8 mouse cellular contexts compared by ENCODE assay signal in the genomic region with DNA sequence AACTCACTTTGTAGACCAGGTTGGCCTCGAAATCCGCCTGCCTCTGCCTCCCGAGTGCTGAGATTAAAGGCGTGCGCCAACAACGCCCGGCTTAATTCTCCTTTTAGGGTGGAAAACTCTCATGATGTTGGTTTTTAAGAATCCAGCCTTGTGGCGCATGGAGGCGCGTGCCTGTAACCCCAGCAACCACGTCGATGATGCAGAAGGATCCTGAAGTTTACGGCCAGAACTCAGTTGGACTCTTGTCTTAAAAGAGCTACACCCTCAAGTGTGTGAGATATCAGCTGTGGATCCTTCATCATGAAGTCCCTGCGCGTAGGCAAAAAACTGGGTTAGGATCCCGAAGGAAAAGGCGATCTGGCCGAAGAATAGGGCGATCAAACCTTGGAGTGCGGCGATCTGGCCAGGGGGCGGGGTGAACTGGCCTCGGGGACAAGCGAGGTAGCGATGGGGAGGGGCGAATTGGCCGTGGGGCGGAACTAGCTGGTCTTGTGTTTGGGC. TPM values are rescaled to one million over a fixed set of nuclear protein-coding genes. Genes with fewer than 3 reads are reported as not detected.
A peak's percentile ranks its signal among the peaks of the same experiment; 100 is the strongest.
DNase-seq lines count a peak whose midpoint lies in the region; ATAC-seq and TF ChIP-seq lines count a peak whose summit lies in the region.

No protein-coding gene starts in this region.

- peaks cover 16% of the 10 kb centered on the region for H3K36me3 ChIP-seq in heart, embryonic 10.5 days
- H3K36me3 ChIP-seq in CH12.LX (replicated peaks in 1 of 2; ENCODE audit: control insufficient read depth in 1 of 2, insufficient read depth in 1 of 2, low read length in 1 of 2), result peaks cover under 1 to 23% of the 10 kb centered on the region in 2 experiments
- H3K36me3 ChIP-seq in forebrain, embryonic 14.5 days (ENCODE audit: control insufficient read depth, insufficient read depth, low read length), result peaks cover 6% of the 10 kb centered on the region; the same call in 1 of the 2 replicates
- no peaks in the 10 kb centered on the region for H3K36me3 ChIP-seq in liver, embryonic 16.5 days (ENCODE audit: control insufficient read depth, insufficient read depth)

- H3K27ac ChIP-seq in heart, embryonic 10.5 days, result peak overlapping the region; percentile 93
- H3K27ac ChIP-seq in CH12.LX (ENCODE audit: insufficient read depth, low read depth), result no peak overlapping the region
- H3K27ac ChIP-seq in forebrain, embryonic 14.5 days (ENCODE audit: low read depth, low read length), result peak overlapping the region; percentile 82
- no peak overlapping the region; the same call in 1 of the 2 replicates for H3K27ac ChIP-seq in liver, embryonic 16.5 days (ENCODE audit: low read length)

- H3K9ac ChIP-seq in CH12.LX (ENCODE audit: insufficient read depth, low read depth), result peak overlapping the region; percentile 21; the same call in 1 of the 2 replicates
- H3K9ac ChIP-seq in forebrain, embryonic 14.5 days (ENCODE audit: low read length), result peak overlapping the region; percentile 94
- H3K9ac ChIP-seq in liver, embryonic 16.5 days (ENCODE audit: low read depth, low read length), result peak overlapping the region; percentile 60

- TF ChIP-seq RAD21 in CH12.LX (IDR thresholded peaks at IDR 0.05; ENCODE audit: low read depth, low read length), result no peak

- H3K4me1 ChIP-seq in heart, embryonic 10.5 days, result peaks cover 21% of the 10 kb centered on the region
- peaks cover 2 to 27% of the 10 kb centered on the region in 2 experiments for H3K4me1 ChIP-seq in CH12.LX (ENCODE audit: control insufficient read depth in 1 of 2, insufficient read depth in 2 of 2)
- H3K4me1 ChIP-seq in forebrain, embryonic 14.5 days (ENCODE audit: control insufficient read depth, insufficient read depth, low read length), result peaks cover 18% of the 10 kb centered on the region
- peaks cover 22% of the 10 kb centered on the region for H3K4me1 ChIP-seq in liver, embryonic 16.5 days (ENCODE audit: control insufficient read depth, low read depth, low read length)

- in situ Hi-C loops in CH12.LX (cut with MboI; ENCODE audit: low pct_ligation_motif_present, low pct_unique_long_range_greater_than_20kb, low sequenced_read_pairs), result no loop called here

- DNase-seq in heart, embryonic 10.5 days (ENCODE audit: low spot score), result no peak
- no peak for DNase-seq in heart, adult 11 months
- no peak for DNase-seq in CH12.LX (ENCODE audit: extremely low read depth)
- DNase-seq in forebrain, embryonic 14.5 days (ENCODE audit: low spot score), result no peak
- no peak for DNase-seq in urinary bladder, postnatal 4 days (ENCODE audit: low spot score in 2 of 2)
- no peak for DNase-seq in left cerebral cortex, adult 8-10 months (ENCODE audit: low spot score in 2 of 2)
- DNase-seq in adrenal gland, adult 8-10 months, result no peak

- no peaks in the 10 kb centered on the region for H3K9me3 ChIP-seq in heart, embryonic 10.5 days
- peaks cover 4% of the 10 kb centered on the region for H3K9me3 ChIP-seq in CH12.LX (replicated peaks; ENCODE audit: low read length)
- no peaks in the 10 kb centered on the region for H3K9me3 ChIP-seq in forebrain, embryonic 14.5 days (replicated peaks; ENCODE audit: control insufficient read depth, low read length)
- no peaks in the 10 kb centered on the region for H3K9me3 ChIP-seq in liver, embryonic 16.5 days (replicated peaks; ENCODE audit: control insufficient read depth, low read length)

- H3K79me2 ChIP-seq in CH12.LX (replicated peaks; ENCODE audit: control insufficient read depth, extremely low read depth, insufficient read depth, poor library complexity, severe bottlenecking), result peaks cover 38% of the 10 kb centered on the region

- no peak for TF ChIP-seq POLR2A in CH12.LX (IDR thresholded peaks at IDR 0.05; ENCODE audit: low read depth, low read length)

- dilution Hi-C loops in CH12.LX (cut with MboI; ENCODE audit: extremely low pct_ligation_motif_present, extremely low pct_unique_long_range_greater_than_20kb, low sequenced_read_pairs), result no loop called here

- TF ChIP-seq EP300 in CH12.LX (IDR thresholded peaks at IDR 0.05; ENCODE audit: low read length), result no peak

- peak overlapping the region; percentile 52 for H3K4me2 ChIP-seq in CH12.LX (ENCODE audit: insufficient read depth, low read depth, poor library complexity, severe bottlenecking)
- peak overlapping the region; percentile 91 for H3K4me2 ChIP-seq in forebrain, embryonic 14.5 days (ENCODE audit: low read length)
- H3K4me2 ChIP-seq in liver, embryonic 16.5 days (ENCODE audit: low read depth, low read length), result peak overlapping the region; percentile 90

- H3K4me3 ChIP-seq in heart, embryonic 10.5 days, result peak overlapping the region; percentile 75
- H3K4me3 ChIP-seq in CH12.LX (replicated peaks in 1 of 3; ENCODE audit: low read depth in 2 of 3, low read length in 2 of 3, poor library complexity in 1 of 3), result peak overlapping the region; percentile 46 to 98 (median 47)
- H3K4me3 ChIP-seq in forebrain, embryonic 14.5 days (ENCODE audit: low read depth, low read length), result peak overlapping the region; percentile 90
- H3K4me3 ChIP-seq in liver, embryonic 16.5 days (ENCODE audit: low read depth, low read length), result peak overlapping the region; percentile 66

- TF ChIP-seq CTCF in CH12.LX (conservative IDR thresholded peaks at IDR 0.05 in 1 of 2, IDR thresholded peaks at IDR 0.05 in 1 of 2; ENCODE audit: low read depth in 2 of 2, low read length in 2 of 2), result no peak

- no peak for ATAC-seq in forebrain, embryonic 14.5 days
- no peak for ATAC-seq in liver, embryonic 16.5 days (ENCODE audit: low read depth)

- peaks cover 17% of the 10 kb centered on the region for H3K27me3 ChIP-seq in heart, embryonic 10.5 days (ENCODE audit: insufficient read depth, poor library complexity, severe bottlenecking)
- H3K27me3 ChIP-seq in CH12.LX (replicated peaks), result peaks cover 20% of the 10 kb centered on the region
- H3K27me3 ChIP-seq in forebrain, embryonic 14.5 days (replicated peaks; ENCODE audit: control insufficient read depth, insufficient read depth, low read length), result 0 out of 2 replicates have a peak, but pooled peaks cover under 1% of the 10 kb centered on the region
- H3K27me3 ChIP-seq in liver, embryonic 16.5 days (ENCODE audit: control insufficient read depth, insufficient read depth, low read depth, low read length), result peaks cover 21% of the 10 kb centered on the region

- 8% methylated on average over 28 of the region's 28 CpGs for WGBS in heart, embryonic 10.5 days
- WGBS in forebrain, embryonic 14.5 days, result 9% methylated on average over 28 of the region's 28 CpGs
- 8% methylated on average over 28 of the region's 28 CpGs for WGBS in liver, embryonic 16.5 days (ENCODE audit: insufficient replicate concordance)

TF ChIP-seq in CH12.LX, 34 proteins besides CTCF, POLR2A, EP300 and RAD21:
- TF ChIP-seq ELF1 (IDR thresholded peaks at IDR 0.05; ENCODE audit: low read depth, low read length), result peak; percentile 72; the same call in 1 of the 2 replicates
- no peak for TF ChIP-seq RCOR1 (conservative IDR thresholded peaks at IDR 0.05; ENCODE audit: low read depth, low read length)
TF ChIP-seq in CH12.LX: peak in this region for 1.

RNA-seq across cellular contexts. Expression of a gene that starts 0.4 kb away (rescaled TPM):
- polyA plus RNA-seq in heart, embryonic 10.5 days (2016; fragmentation: Nextera tagmentation; extraction: Ambion mirVana), result 102 and 116 TPM in 2 replicates
- total RNA-seq in CH12.LX (2012; rRNA removed) (66.1 and 71.4 TPM in 2 replicates), CH12.LX (2014; rRNA removed) (50.4 and 51.4 TPM in 2 replicates)
- polyA plus RNA-seq in CH12.LX (2012; ENCODE audit: insufficient read length, low read depth), result 43.3 and 47.9 TPM in 2 replicates
- 128 and 139 TPM in 2 replicates for polyA plus RNA-seq in forebrain, embryonic 14.5 days (2014; fragmentation: Nextera tagmentation; extraction: Ambion mirVana)
- 23.2 and 24.9 TPM in 2 replicates for polyA plus RNA-seq in liver, embryonic 16.5 days (2015; fragmentation: Nextera tagmentation; extraction: Ambion mirVana)
- total RNA-seq in left cerebral cortex, adult 8-10 months (2022), result 10 to 100 TPM; 30.5 to 38.9 (median 34.4) TPM
- total RNA-seq in adrenal gland, adult 8-10 months (2022), result 10 to 100 TPM; 40.1 to 77.8 (median 49.1) TPM

RNA-seq across cellular contexts. Expression of a gene that starts 3.7 kb away (rescaled TPM):
- 1.3 and 1.8 TPM in 2 replicates for polyA plus RNA-seq in heart, embryonic 10.5 days (2016; fragmentation: Nextera tagmentation; extraction: Ambion mirVana)
- total RNA-seq in CH12.LX (2012; rRNA removed), result not detected in 2 replicates
- total RNA-seq in CH12.LX (2014; rRNA removed), result not detected in 2 replicates
- polyA plus RNA-seq in CH12.LX (2012; ENCODE audit: insufficient read length, low read depth), result not detected in 2 replicates
- polyA plus RNA-seq in forebrain, embryonic 14.5 days (2014; fragmentation: Nextera tagmentation; extraction: Ambion mirVana), result 2.4 and 2.7 TPM in 2 replicates
- polyA plus RNA-seq in liver, embryonic 16.5 days (2015; fragmentation: Nextera tagmentation; extraction: Ambion mirVana), result 0.09 TPM in 1 of 2 replicates, not detected in the other
- total RNA-seq in left cerebral cortex, adult 8-10 months (2022), result 1 to 10 TPM; 7.7 to 9.5 (median 9.3) TPM
- 1 to 10 TPM; 3.6 to 6.2 (median 5.7) TPM for total RNA-seq in adrenal gland, adult 8-10 months (2022)

RNA-seq across cellular contexts. Expression of a gene that starts 22.9 kb away (rescaled TPM):
- 31.3 and 40.1 TPM in 2 replicates for polyA plus RNA-seq in heart, embryonic 10.5 days (2016; fragmentation: Nextera tagmentation; extraction: Ambion mirVana)
- 23.7 and 31.4 TPM in 2 replicates for total RNA-seq in CH12.LX (2012; rRNA removed)
- total RNA-seq in CH12.LX (2014; rRNA removed), result 21.9 and 22.6 TPM in 2 replicates
- 30.0 and 31.1 TPM in 2 replicates for polyA plus RNA-seq in CH12.LX (2012; ENCODE audit: insufficient read length, low read depth)
- polyA plus RNA-seq in forebrain, embryonic 14.5 days (2014; fragmentation: Nextera tagmentation; extraction: Ambion mirVana), result 35.9 and 39.9 TPM in 2 replicates
- 27.8 and 29.1 TPM in 2 replicates for polyA plus RNA-seq in liver, embryonic 16.5 days (2015; fragmentation: Nextera tagmentation; extraction: Ambion mirVana)
- total RNA-seq in left cerebral cortex, adult 8-10 months (2022), result 10 to 100 TPM; 29.6 to 41.9 (median 38.2) TPM
- 10 to 100 TPM; 32.9 to 41.3 (median 33.4) TPM for total RNA-seq in adrenal gland, adult 8-10 months (2022)

RNA-seq across cellular contexts. Expression of a gene that starts 27.6 kb away (rescaled TPM):
- polyA plus RNA-seq in heart, embryonic 10.5 days (2016; fragmentation: Nextera tagmentation; extraction: Ambion mirVana), result 49.1 and 73.9 TPM in 2 replicates
- total RNA-seq in CH12.LX (2012; rRNA removed) (not detected in 2 replicates), CH12.LX (2014; rRNA removed) (not detected in 2 replicates)
- polyA plus RNA-seq in CH12.LX (2012; ENCODE audit: insufficient read length, low read depth), result not detected in 2 replicates
- polyA plus RNA-seq in forebrain, embryonic 14.5 days (2014; fragmentation: Nextera tagmentation; extraction: Ambion mirVana), result 2.9 and 3.0 TPM in 2 replicates
- 0.18 TPM in 1 of 2 replicates, not detected in the other for polyA plus RNA-seq in liver, embryonic 16.5 days (2015; fragmentation: Nextera tagmentation; extraction: Ambion mirVana)
- 1 to 10 TPM; 2.1 to 3.1 (median 2.9) TPM for total RNA-seq in left cerebral cortex, adult 8-10 months (2022)
- total RNA-seq in adrenal gland, adult 8-10 months (2022), result 1 to 10 TPM in 2 of 4 experiments, under 1 TPM in 2; 0.59 to 2.2 (median 1.3) TPM

Comparison
In these comparisons a context has a peak if more than half of its experiments do, and no peak if none do; other contexts are left out.
1. H3K27ac ChIP-seq: peak in heart, embryonic 10.5 days (single experiment) and forebrain, embryonic 14.5 days (single experiment); none in CH12.LX (single experiment) and liver, embryonic 16.5 days (single experiment).
2. H3K9ac ChIP-seq: peak in every context shown above with its lines; median percentile 94 in forebrain, embryonic 14.5 days; 60 in liver, embryonic 16.5 days; 21 in CH12.LX.
3. Peak in every context shown above with its lines, with median percentiles within 50 percentile points of each other: H3K4me3 ChIP-seq and H3K4me2 ChIP-seq.